Mouse (Mus musculus): ENCODE results near the gene Pabpn1l.

The Pabpn1l gene

GRCm38 (mm10) chr8:122622727-122623126 is at the start of gene Pabpn1l:
Gene Pabpn1l, minus strand, starts transcription at chr8:122622739.
- in situ Hi-C loops (cut with MboI, MseI) = loop anchor here (5.0 kb wide), 1 partner anchor 205 kb away; no protein-coding TSS in a partner anchor

DNA sequence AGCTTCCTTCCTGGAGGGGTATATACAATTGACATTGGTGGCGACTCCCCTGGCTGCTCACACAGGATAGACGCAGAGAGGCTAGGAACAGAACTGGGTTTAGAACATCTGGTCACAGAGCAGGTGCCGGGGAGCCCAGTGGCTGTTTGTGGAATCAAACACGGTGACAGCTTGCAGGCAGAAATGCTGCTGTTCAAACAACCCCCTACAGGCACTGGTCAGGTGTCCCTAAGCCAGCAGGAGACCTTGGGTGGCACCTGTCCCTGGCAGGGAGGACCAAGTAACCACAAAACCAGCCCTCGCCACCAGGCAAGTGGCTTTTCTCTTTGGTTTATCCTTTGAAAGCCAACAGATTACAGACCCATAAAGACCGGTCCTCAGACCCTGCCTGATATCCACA is 49.4 kb upstream of the Pabpn1l start:
- in situ Hi-C loops (cut with MboI, MseI) = no loop called here

DNA sequence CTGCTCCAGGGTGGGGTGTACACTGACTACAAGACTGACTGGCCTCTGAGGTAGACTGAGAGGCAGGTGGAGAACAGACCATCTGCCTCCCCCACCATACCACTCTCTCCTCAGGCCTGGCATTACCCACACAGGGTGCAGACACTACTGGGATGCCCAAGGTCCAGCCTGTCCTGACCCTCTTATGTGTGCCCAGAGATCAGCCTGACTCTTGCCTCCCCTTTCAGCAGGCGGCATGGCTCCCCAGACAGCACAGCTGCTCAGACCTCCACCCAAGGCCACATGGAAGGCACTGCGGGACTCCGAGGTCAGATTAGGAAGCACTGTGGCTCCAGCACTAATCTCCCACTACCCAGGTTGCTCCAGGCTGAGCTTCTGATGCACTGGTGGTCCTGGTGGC is 48.2 kb upstream of the Pabpn1l start:
- in situ Hi-C loops (cut with MboI, MseI) = no loop called here

- in situ Hi-C loops (cut with MboI, MseI) = no loop called here
Measured at GRCm38 (mm10) chr8:122670001-122670400, 47.5 kb upstream of the Pabpn1l start.

DNA sequence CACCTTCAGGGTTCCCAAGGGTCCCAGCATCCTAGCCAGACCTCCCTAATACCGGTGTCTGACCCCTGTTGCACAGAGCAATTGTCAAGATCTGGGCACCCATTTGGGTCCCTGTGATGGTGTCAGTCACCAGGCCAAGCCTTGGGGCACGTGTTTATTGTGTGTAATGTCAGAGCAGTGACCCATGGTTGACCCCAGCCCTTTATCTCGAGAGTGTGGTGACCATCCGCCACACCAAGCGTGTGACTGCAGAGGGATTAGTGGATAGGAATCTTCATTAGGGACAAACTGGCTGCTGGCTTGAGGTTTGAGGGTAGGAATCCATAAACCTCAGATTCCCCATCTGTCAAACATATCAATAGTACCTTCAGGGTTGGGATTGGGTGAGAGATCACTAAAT is 46.8 kb upstream of the Pabpn1l start:
- in situ Hi-C loops (cut with MboI, MseI) = no loop called here

DNA sequence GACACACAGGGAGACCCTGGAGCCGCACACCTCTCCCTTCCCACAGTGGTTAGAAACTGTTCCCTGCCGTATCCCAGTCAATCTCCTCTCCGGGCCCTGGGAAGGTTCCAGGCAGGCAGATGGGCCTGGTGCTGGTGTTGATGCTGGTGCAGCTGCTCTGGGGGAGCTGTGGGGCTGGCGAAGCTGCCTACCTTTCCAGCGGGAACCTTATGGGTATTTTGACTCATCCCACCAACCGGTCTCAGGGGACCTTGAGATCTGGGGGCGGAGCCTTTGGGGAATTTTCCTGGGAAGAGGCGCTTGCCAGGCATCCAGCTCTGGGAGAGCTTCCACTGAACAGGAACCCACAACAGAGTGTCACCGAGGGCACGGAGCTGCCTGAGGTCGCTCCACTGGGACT is 45.3 kb upstream of the Pabpn1l start:
- in situ Hi-C loops (cut with MboI, MseI) = no loop called here

DNA sequence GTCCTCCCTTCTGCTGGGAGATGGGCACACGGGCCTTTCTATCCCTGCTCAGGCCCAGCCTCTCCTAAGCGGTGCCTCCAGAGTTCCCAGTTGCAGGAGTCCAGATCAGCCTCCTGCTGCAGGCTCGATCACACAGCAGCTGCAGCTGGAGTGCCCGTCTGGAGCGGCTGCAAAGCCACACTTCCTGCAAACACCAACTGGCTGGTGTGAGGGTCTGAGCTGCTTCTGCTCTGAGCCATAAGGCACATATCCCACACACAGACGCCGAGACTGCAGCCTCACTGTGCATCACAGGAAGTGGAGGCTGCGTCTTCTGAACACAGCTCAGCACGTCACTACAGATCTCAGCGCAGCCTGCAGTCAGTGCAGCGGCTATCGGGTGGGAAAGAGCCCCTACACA is 44.3 kb upstream of the Pabpn1l start:
- in situ Hi-C loops (cut with MboI, MseI) = no loop called here

GRCm38 (mm10) chr8:122666338-122666764 is 43.8 kb upstream of the Pabpn1l start:
- in situ Hi-C loops (cut with MboI, MseI) = no loop called here

GRCm38 (mm10) chr8:122665667-122666316 is 43.3 kb upstream of the Pabpn1l start:
- in situ Hi-C loops (cut with MboI, MseI) = no loop called here

DNA sequence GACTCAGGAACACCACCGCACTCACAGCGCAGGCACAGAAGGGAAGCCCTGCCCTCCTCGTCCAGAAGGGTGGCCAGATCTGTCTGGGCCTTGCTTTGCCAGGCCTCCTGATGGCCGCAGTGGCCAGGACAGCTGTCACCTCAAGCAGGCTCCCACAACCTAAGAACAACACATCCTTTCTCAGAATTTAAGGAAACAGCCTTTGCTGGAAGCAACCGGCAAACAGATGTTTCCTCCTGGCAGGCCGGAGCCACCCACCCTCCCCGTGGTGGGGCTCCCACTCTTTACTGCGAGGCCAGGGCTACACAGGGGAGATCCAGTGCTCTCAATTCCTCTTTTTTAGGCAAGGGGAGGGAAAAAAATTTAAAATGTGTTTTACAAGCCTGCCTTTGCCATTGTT is 42.7 kb upstream of the Pabpn1l start:
- in situ Hi-C loops (cut with MboI, MseI) = no loop called here

- in situ Hi-C loops (cut with MboI, MseI) = no loop called here
Measured at GRCm38 (mm10) chr8:122663670-122664069, 41.1 kb upstream of the Pabpn1l start.

DNA sequence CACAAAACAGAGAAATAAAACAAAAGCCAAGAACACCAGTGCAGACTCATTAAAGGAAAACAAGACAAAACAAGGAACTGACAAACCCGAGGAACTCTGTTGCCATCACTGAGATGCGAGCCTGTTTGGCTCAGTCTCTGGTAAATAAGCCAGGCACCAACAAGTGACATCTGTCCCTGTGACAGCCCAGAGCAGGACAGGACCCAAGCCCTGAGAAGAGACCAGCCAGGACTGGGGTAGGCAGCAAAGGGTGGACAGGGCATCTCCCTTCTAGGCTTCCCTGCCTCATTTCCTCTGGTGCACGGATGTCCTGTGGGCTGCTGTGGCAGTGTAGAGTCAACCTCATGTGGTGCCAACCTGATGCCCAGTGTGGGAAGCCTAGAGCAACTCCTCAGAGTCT is 40.6 kb upstream of the Pabpn1l start:
- in situ Hi-C loops (cut with MboI, MseI) = no loop called here

- in situ Hi-C loops (cut with MboI, MseI) = no loop called here
Measured at GRCm38 (mm10) chr8:122661894-122662293, 39.4 kb upstream of the Pabpn1l start.

- in situ Hi-C loops (cut with MboI, MseI) = no loop called here
Measured at GRCm38 (mm10) chr8:122661138-122661537, 38.6 kb upstream of the Pabpn1l start.

- in situ Hi-C loops (cut with MboI, MseI) = no loop called here
Measured at GRCm38 (mm10) chr8:122660022-122660421, 37.5 kb upstream of the Pabpn1l start.

- in situ Hi-C loops (cut with MboI, MseI) = no loop called here
Measured at GRCm38 (mm10) chr8:122658807-122659160, 36.2 kb upstream of the Pabpn1l start.

GRCm38 (mm10) chr8:122658149-122658806 is 35.7 kb upstream of the Pabpn1l start:
- in situ Hi-C loops (cut with MboI, MseI) = no loop called here

DNA sequence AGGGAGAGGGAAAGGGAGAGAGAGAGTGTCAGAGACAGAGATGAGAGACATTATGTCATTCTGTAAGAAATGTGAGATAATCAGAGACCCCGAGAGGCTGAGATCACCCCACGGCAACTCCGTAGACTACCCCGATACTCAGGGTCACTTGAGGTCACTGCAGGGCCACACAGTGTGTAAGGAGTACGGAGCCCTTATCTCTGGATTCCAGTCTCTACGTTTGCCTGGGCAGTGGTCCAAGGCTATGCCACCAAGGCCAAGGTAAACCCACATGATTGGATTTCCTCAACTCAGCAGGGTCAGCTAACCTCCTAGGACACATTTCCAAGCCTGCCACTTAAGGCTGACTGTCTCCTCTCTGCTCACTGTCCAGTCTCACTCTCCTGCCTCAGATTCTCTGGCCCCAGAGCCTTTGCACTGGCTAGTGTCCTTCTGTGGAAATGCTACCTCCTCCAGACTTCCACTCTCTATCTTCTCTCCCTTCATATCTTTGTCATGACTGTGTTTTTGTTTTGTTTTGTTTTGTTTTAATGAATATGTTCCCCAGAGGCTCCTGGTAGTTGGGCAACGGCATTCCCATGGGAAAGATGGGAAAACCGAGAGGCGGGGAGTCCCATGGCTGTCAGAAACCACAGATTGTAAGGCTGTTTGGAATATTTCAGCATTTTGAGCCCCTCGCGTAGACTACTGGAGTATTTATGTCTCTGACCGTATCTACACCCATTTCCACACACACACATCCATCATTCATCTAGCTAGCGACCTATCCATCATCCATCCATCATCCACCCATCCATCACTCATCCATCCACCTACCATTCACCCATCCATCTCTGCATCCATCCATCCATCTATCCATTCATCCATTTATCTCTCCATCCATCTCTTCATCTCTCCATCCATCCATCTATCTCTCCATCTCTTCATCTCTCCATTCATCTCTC is 33.8 kb upstream of the Pabpn1l start:
- in situ Hi-C loops (cut with MboI, MseI) = no loop called here

DNA sequence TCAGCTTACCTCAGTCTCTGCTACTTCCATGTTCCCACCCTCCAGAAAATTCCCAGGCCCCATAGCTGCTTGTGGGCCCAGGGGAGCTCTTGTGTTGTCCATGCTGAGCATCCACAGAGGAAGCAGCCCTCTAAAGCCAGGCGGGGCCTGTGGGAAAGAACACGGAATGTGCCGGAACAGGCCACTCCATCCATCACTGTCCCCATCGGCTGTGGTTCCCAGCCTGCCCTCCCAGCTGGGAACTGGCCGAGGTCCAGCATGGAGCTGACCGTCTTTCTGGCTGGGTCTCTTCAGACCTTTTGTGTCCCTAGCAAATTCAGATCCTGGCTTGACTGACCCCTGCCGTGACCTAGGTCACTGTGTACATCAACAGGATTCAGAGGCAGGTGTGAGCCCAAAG is 32.2 kb upstream of the Pabpn1l start:
- in situ Hi-C loops (cut with MboI, MseI) = no loop called here

DNA sequence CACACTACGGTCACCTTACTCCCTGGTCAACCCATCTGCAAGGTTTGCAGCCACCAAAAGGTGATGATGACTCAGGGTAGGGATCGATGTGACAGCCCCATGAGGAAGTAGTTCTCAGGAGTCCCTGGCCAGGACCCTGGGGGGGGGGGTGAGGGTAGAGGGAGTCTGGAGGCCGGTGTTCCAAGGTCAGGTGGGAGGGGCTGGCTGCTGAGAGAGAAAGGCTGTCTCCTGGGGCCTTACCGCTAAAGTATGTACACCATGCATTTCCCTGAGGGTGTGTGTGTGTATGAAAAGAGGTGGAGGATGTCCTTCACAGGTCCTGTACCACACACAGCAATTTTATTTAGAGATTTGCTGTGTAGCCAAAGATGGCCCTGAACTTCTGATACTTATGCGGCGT is 30.1 kb upstream of the Pabpn1l start:
- in situ Hi-C loops (cut with MboI, MseI) = no loop called here

DNA sequence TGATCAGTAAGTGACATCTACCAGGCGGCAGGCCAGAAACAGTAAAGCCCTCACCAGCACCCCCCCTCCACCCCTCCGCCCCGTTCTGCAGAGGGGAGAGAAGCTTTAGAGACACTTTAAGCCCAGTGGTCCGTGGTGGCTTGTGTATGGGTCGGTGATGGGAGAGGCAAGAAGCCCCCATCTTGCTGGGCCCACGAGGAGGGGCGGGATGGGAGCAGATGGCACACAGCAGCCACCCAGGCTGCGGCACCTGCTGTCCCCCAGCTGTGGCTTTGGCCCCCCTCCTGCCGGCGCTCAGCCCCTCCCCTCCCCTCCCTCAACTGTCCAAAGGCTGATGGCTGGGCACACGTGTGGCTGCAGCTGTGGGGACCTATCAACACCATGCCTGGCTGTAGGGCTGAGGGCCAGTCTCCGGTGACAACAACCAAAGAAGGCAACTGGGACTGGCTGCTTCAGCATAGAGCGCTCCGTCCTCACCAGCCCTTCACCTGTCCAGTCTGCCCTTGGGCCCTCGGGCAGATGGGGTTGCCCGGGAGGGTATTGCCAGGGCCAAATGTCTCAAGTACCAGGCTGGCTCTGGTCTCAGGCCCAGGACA is 28.9 kb upstream of the Pabpn1l start:
- in situ Hi-C loops (cut with MboI, MseI) = no loop called here
